Mouse (Mus musculus) embryonic facial prominence, embryonic 14.5 days (tissue): ENCODE measurements around the gene Lgi4. TPM values are rescaled to one million over a fixed set of nuclear protein-coding genes. Genes with fewer than 3 reads are reported as not detected.
A peak's percentile ranks its signal among the peaks of the same experiment; 100 is the strongest.

Source experiments
- ATAC-seq: fragments of 200-750 bp; cut with Nextera tagmentation; 2 replicates; pipeline ENCODE4 v1.8.0; 2017; ENCODE audit warnings: low read depth, moderate number of reproducible peaks, moderate TSS enrichment
- DNase-seq: peaks from one replicate; pipeline ENCODE4 v3.0.0-alpha.2; 2015; ENCODE audit warnings: low spot score
- H3K27ac ChIP-seq: fragments of 300-500 bp; sonication (generic); replicated peaks from 2 replicates; pipeline ENCODE4 v1.5.1; 2014; ENCODE audit warnings: low read depth, mild to moderate bottlenecking, low read length, moderate library complexity
- H3K27me3 ChIP-seq: fragments of 300-500 bp; sonication (generic); replicated peaks from 2 replicates; pipeline ENCODE4 v1.6.1; 2014; ENCODE audit warnings: low read length; ENCODE audit not compliant: control insufficient read depth, insufficient read depth
- H3K36me3 ChIP-seq: fragments of 300-500 bp; sonication (generic); 2 replicates; pipeline ENCODE4 v1.6.1; 2014; ENCODE audit warnings: low read length, mixed read lengths; ENCODE audit not compliant: control insufficient read depth, insufficient read depth
- H3K4me1 ChIP-seq: fragments of 300-500 bp; sonication (generic); 2 replicates; pipeline ENCODE4 v1.6.1; 2014; ENCODE audit warnings: antibody characterized with exemption, low read length; ENCODE audit not compliant: control insufficient read depth, insufficient read depth
- H3K4me2 ChIP-seq: fragments of 300-500 bp; sonication (generic); 2 replicates; pipeline ENCODE4 v1.6.1; 2014; ENCODE audit warnings: low read depth, mild to moderate bottlenecking, low read length, moderate library complexity, mixed read lengths
- H3K4me3 ChIP-seq: fragments of 300-500 bp; sonication (generic); 2 replicates; pipeline ENCODE4 v1.5.1; 2014; ENCODE audit warnings: low read depth, mild to moderate bottlenecking, low read length
- H3K9ac ChIP-seq: fragments of 300-500 bp; sonication (generic); 2 replicates; pipeline ENCODE4 v1.6.1; 2014; ENCODE audit warnings: low read depth, mild to moderate bottlenecking, low read length, moderate library complexity, mixed read lengths
- H3K9me3 ChIP-seq: fragments of 300-500 bp; sonication (generic); 2 replicates; pipeline ENCODE4 v1.6.1; 2016; ENCODE audit warnings: low read length; ENCODE audit not compliant: control insufficient read depth
- WGBS: fragments of 180-500 bp; shearing (Covaris S2); extraction: QIAGEN DNeasy Blood & Tissue Kit; methylation state at CpG from one replicate; pipeline ENCODE4 v1.1.7; 2014; 5-methylcytosine and 5-hydroxymethylcytosine counted together
- polyA plus RNA-seq: library from polyadenylated mRNA; unstranded; fragments of >200 nt; fragmentation: Nextera tagmentation; extraction: Ambion mirVana; gene quantifications from 2 replicates; pipeline ENCODE4 v1.2.1, GENCODE M21; 2014

The Lgi4 gene
- polyA plus RNA-seq, 1 experiment from 2014 or later, result 0.86 TPM

DNA sequence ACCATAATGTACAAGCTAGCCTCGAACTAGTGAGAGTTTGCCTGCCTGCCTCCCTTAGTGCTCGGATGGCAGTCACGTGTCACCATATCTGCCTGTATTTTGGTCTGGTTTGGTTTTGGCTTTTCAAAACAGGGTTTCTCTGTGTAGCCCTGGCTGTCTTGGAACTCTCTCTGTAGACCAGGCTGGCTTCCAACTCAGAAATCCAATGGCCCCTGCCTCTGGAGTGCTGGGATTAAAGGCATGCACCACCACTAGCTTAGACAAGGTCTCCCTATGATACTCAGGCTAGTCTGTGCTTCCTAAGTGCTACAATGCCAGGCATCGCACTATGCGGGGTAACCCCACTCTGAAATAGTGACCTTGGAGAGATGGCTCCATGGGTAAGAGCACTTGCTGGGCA lies 50.7 kb downstream of the Lgi4 start:
- WGBS, result 79% methylated on average over 5 of the region's 5 CpGs
- no peak overlapping the region for H3K9ac ChIP-seq
- H3K27me3 ChIP-seq, result no peaks in the 10 kb centered on the region
- H3K4me1 ChIP-seq, result no peaks in the 10 kb centered on the region
- DNase-seq (no peak), ATAC-seq (no peak)
- no peak overlapping the region for H3K4me3 ChIP-seq
- H3K27ac ChIP-seq, result no peak overlapping the region
- no peaks in the 10 kb centered on the region for H3K36me3 ChIP-seq
- no peaks in the 10 kb centered on the region for H3K9me3 ChIP-seq
- no peak overlapping the region for H3K4me2 ChIP-seq

DNA sequence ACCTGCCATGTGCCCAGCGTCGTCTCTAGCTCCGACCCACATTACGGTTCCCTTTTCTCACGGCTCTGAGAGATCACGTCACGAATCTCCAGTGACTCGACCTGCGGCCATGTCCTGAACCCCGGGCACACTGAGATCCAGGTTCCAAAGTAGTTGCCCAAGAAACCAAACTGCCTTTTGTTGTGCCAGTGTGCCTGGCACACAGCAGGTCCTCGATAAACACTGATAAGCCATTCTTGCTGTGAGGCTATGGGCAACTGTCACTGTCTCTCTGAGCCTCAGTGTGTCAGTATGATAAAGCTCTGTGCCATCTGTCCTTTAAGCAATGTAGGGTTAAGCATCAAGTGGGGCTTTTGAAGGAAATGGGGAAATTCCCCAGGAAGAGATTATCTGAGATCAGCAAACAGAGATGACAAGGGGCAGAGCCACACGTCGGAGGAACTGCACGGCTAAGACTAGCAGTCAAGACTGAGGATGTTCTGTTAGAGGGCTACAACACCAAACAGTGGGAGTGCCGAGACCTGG lies 51.8 kb downstream of the Lgi4 start:
- H3K27me3 ChIP-seq, result no peaks in the 10 kb centered on the region
- no peaks in the 10 kb centered on the region for H3K36me3 ChIP-seq
- H3K9ac ChIP-seq, result no peak overlapping the region
- 0 out of 2 replicates have a peak, but pooled peaks cover 4% of the 10 kb centered on the region for H3K4me1 ChIP-seq
- no peak for DNase-seq
- no peak for ATAC-seq
- 79% methylated on average over 15 of the region's 15 CpGs for WGBS
- H3K4me2 ChIP-seq, result no peak overlapping the region
- H3K9me3 ChIP-seq, result no peaks in the 10 kb centered on the region
- no peak overlapping the region for H3K4me3 ChIP-seq
- H3K27ac ChIP-seq, result no peak overlapping the region

DNA sequence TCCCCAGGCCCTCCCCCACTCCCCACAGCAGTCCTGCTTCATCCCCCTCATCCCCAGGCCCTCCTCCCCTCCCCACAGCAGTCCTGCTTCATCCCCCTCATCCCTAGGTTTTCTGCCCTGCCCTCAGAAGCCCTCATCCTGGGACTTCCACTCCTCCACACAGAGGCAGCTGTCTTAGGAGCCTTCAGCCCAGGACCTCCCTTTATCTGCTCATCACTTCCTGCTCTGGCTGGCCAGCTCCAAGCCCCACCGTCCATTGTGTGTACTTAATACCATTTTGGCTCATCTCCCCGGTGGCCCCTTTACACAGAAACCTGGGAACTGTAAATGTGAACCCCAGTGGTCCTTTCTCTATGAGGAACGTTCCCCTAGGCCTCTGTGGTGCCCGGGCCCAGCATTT lies 52.9 kb downstream of the Lgi4 start:
- H3K9ac ChIP-seq, result no peak overlapping the region
- no peaks in the 10 kb centered on the region for H3K9me3 ChIP-seq
- no peak overlapping the region for H3K27ac ChIP-seq
- 44% methylated on average over 4 of the region's 4 CpGs for WGBS
- DNase-seq (no peak), ATAC-seq (no peak)
- H3K4me3 ChIP-seq, result no peak overlapping the region
- no peaks in the 10 kb centered on the region for H3K27me3 ChIP-seq
- H3K4me1 ChIP-seq, result 0 out of 2 replicates have a peak, but pooled peaks cover 4% of the 10 kb centered on the region
- no peak overlapping the region for H3K4me2 ChIP-seq
- H3K36me3 ChIP-seq, result no peaks in the 10 kb centered on the region

DNA sequence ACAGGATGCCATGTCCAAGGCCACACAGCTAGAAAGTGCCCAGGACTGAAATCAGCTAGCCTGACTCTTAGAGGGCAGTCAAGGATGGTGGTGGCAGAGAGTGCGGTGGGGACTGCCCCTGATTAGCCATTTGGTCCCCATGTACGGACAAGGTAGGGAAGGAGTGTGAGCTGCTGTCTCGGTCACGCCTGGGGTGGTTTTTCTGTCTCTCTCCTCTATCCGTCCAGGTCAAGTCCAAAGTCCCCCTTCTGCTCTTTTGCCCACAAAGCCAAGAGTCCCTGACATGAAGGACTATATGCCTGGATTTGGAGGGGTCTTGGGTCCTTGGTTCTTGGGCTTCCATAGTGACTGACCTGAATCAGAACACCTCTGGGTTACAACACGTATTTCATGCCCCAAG lies 54.7 kb downstream of the Lgi4 start:
- WGBS, result 81% methylated on average over 6 of the region's 6 CpGs
- Histone ChIP-seq H3K4me2 (no peak overlapping the region), H3K4me1 (0 out of 2 replicates have a peak, but pooled peaks cover 4% of the 10 kb centered on the region), H3K27me3 (no peaks in the 10 kb centered on the region), H3K27ac (no peak overlapping the region), H3K36me3 (no peaks in the 10 kb centered on the region), H3K4me3 (no peak overlapping the region), H3K9me3 (no peaks in the 10 kb centered on the region), H3K9ac (no peak overlapping the region)
- DNase-seq (no peak), ATAC-seq (no peak)

DNA sequence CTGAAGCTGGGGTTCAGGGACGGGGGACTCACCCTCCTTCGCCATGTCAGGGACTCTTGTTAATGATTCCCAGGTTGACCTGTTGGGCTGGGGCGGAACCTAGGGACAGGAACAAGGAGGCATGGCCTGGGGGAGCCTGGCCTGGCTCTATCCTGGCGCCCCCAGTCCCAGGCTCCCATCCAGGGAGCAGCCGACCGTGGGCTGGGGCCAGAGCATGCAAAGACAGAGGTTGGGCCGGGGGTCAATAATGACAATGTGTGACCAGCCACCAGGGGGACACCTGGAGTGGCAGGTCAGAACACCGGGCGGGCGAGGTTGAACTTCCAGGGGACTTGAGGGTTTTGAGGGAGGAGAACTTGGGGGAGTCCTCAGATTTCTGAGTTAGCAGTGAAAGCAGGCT lies 55.5 kb downstream of the Lgi4 start:
- Histone ChIP-seq H3K9ac (no peak overlapping the region), H3K27me3 (no peaks in the 10 kb centered on the region), H3K9me3 (no peaks in the 10 kb centered on the region), H3K4me2 (peak overlapping the region; percentile 47), H3K36me3 (no peaks in the 10 kb centered on the region), H3K4me1 (0 out of 2 replicates have a peak, but pooled peaks cover 4% of the 10 kb centered on the region), H3K4me3 (0 out of 2 replicates have a peak overlapping the region, but pooled peaks have one; percentile 3), H3K27ac (no peak overlapping the region)
- ATAC-seq (no peak), DNase-seq (no peak)
- 52% methylated on average over 10 of the region's 10 CpGs for WGBS

DNA sequence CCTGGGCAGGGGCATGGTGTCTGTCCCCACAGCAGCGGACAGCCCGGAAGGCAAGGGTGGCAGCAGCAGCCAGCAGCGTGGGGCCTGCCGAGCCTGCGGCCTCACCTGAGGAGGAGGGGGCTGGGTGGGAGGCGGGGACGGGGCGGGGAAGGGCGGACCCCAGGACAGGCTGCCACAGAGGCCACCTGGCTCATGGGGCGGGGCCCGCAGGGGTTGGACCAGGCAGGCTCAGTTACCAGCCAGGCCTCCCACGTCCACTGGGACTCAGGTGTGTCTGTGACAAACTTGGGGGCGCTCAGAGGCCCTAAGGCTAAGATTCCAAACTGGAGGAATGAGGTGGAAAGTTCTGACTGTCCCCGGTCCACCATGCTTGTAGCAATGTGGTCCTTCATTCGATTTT lies 56.0 kb downstream of the Lgi4 start, which contains the start of gene Hpn:
Gene Hpn (minus strand): TSS at position 109 of the 400 bp plus-strand sequence.
- 0 out of 2 replicates have a peak, but pooled peaks cover 4% of the 10 kb centered on the region for H3K4me1 ChIP-seq
- H3K4me2 ChIP-seq, result peak within 1 kb of the TSS; percentile 47
- 15% methylated on average over 8 of the region's 15 CpGs for WGBS
- ATAC-seq, result peak; percentile 71
- H3K9ac ChIP-seq, result 0 out of 2 replicates have a peak within 1 kb of the TSS, but pooled peaks have one; percentile 14
- no peaks in the 10 kb centered on the region for H3K9me3 ChIP-seq
- no peak within 1 kb of the TSS; the same call in 1 of the 2 replicates for H3K27ac ChIP-seq
- H3K4me3 ChIP-seq, result 0 out of 2 replicates have a peak within 1 kb of the TSS, but pooled peaks have one; percentile 3
- DNase-seq, result peak; percentile 40
- no peaks in the 10 kb centered on the region for H3K27me3 ChIP-seq
- H3K36me3 ChIP-seq, result no peaks in the 10 kb centered on the region

DNA sequence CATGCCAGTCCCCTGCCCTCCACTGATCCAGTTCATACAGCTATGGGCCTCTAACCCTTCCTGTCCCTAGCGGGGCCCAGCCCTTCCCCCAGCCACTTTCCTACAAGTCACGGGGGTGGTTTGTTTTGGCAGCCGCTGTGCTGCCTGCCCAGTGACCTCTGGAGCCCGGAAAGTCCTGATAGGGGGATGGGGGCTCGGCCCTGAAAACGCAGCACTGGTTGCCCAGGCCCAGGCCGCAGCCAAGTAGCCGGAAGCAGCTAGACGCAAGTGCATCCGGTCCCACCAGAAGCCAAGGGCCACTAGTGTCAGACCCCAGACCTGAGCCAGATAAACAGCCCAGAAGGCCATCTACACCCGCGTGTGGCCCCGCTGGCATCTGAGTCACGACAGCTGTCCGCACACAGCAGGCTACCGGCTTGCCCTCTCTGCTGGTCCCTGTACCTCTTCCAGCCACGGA lies 56.5 kb downstream of the Lgi4 start:
- Histone ChIP-seq H3K27me3 (no peaks in the 10 kb centered on the region), H3K4me1 (0 out of 2 replicates have a peak, but pooled peaks cover 4% of the 10 kb centered on the region), H3K4me2 (peak overlapping the region; percentile 47), H3K27ac (no peak overlapping the region), H3K9ac (no peak overlapping the region), H3K9me3 (no peaks in the 10 kb centered on the region), H3K36me3 (no peaks in the 10 kb centered on the region), H3K4me3 (no peak overlapping the region)
- 23% methylated on average over 16 of the region's 17 CpGs for WGBS
- DNase-seq, result peak; percentile 51
- peak; percentile 8; the same call in 1 of the 2 replicates for ATAC-seq

DNA sequence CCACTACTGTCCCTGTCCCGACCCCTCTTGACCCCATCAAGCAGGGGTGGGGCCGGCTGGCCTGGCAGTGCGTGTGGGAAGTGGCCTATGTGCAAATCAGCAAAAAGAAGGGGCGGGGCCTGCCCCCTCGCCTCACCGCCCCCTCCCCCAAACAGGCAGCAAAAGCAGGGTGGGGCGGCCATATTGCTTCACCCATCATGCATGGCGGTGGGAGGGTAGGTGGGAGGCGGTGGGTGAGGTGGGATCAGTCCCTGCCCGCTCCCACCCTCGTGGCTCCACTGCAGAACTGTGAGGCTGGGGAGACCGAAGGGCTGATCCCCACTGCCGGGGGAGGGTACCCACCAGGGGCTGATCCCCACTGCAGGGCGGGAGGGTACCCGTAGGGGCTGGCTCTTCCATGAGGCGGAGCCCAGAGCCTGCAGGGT lies 57.6 kb downstream of the Lgi4 start:
- Histone ChIP-seq H3K4me2 (no peak overlapping the region), H3K27me3 (no peaks in the 10 kb centered on the region), H3K4me3 (no peak overlapping the region), H3K36me3 (no peaks in the 10 kb centered on the region), H3K9me3 (no peaks in the 10 kb centered on the region), H3K4me1 (0 out of 2 replicates have a peak, but pooled peaks cover 4% of the 10 kb centered on the region), H3K27ac (no peak overlapping the region), H3K9ac (no peak overlapping the region)
- WGBS, result 47% methylated on average over 10 of the region's 16 CpGs
- DNase-seq (no peak), ATAC-seq (no peak)

DNA sequence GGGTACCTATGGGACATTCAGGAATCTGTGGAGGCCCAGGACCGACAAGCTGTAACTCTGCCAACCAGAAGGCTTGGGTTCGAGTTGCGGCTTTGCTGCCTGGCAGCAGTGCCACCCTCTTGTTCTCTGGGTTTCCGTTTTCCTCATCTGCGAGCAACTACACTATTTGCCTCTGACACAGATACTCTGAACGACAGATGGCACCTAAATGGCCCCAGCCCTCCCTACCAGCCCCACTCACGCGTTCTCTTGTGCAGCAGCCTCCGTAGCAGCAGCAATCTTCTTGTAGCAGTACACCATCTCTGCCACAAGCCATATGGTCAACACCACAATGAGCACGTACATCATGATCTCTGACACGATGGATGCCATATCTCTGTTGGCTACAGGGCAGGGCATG lies 58.3 kb downstream of the Lgi4 start:
- DNase-seq (no peak), ATAC-seq (no peak)
- WGBS, result 81% methylated on average over 10 of the region's 11 CpGs
- Histone ChIP-seq H3K9ac (no peak overlapping the region), H3K27me3 (no peaks in the 10 kb centered on the region), H3K4me2 (no peak overlapping the region), H3K27ac (no peak overlapping the region), H3K4me1 (0 out of 2 replicates have a peak, but pooled peaks cover 4% of the 10 kb centered on the region), H3K4me3 (no peak overlapping the region), H3K36me3 (no peaks in the 10 kb centered on the region), H3K9me3 (no peaks in the 10 kb centered on the region)
